Mouse (Mus musculus) B cell, adult 62 days (primary cell): ENCODE results near the gene Grm6. TPM values are rescaled to one million over a fixed set of nuclear protein-coding genes. Genes with fewer than 3 reads are reported as not detected.

Experiments used
- total RNA-seq: library from RNA; stranded (reverse); gene quantifications from 4 replicates; pipeline ENCODE4 v1.2.4, GENCODE M21; 2023

Gene Grm6
- 29.7 to 33.0 TPM (median 31.8 TPM) in 4 replicates for total RNA-seq

DNA sequence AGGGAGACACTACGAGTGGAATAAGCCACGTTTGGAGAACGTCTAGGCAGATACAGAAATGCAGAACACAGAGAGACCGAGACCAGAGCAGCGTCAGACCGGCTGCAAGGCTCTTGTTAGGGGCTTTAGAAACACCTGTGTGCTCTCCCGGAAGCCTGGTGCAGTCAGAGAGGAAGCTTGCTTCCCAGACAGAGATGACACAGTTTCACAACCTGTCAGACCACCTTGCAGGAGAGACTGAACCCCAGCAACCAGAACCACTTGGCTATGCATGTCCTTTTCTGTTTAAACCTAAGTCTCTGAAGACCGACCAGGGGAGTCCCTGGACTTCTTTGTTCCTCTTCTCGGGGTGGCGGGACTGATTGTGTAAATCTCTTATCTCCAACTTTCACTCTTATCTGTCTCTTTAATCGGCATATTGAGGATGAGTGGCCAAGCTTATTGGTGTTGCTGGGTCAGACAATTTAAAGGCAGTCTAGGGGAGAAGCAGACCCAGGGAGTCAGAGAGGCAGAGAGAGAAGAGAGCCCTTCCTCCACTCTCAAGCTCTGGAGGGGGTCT lies at the start of gene Grm6:
TSS of gene Grm6 (plus strand) at position 509 of the 559 bp plus-strand sequence.

DNA sequence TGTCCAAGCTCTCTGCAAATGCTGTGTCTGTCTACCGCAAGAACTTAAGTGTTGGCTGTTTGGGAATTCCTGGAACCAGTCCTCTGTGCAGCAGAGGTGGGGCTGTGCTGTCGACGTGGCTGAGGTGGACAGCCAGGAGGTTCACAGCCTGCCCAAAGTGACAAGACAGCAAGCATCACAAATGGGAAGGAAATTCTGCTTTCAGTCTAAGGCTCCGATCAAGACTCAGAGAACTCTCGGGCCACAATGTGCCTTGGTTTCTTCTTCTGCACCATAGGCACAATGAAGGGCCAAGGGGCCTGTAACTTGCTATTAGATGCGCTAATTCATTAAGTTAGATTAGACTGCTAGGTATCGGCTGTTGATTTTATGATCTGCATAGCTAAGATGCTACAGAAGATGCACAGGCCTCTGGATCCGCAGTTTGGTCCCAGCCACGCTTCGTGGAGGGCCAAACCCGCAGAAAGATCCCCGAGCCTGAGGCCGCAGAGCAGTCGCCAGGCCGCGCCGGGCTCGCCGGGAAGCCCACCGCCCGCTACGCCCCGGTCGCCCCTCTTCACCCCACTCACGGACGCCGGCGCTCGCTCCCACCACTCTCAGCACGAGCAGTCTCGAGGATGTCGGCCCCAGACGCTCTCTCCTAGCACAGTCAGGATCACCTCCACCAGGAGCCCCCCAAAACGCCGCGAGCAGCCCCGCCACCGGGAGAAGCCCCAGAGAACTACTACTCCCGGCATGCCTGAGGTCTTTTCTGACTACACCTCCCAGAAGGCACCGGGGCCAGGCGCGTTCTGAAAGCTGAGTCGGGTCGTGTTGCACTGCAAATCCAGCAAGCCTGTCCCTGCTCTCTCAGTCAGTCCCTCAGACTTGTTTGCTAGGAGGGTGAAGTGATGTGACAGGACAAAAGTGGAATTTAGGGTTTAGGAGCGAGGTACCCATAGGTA lies 23.2 kb upstream of the Grm6 start, which contains the start of gene Zfp354c:
TSS of gene Zfp354c (minus strand) at position 715 of the 944 bp plus-strand sequence.

DNA sequence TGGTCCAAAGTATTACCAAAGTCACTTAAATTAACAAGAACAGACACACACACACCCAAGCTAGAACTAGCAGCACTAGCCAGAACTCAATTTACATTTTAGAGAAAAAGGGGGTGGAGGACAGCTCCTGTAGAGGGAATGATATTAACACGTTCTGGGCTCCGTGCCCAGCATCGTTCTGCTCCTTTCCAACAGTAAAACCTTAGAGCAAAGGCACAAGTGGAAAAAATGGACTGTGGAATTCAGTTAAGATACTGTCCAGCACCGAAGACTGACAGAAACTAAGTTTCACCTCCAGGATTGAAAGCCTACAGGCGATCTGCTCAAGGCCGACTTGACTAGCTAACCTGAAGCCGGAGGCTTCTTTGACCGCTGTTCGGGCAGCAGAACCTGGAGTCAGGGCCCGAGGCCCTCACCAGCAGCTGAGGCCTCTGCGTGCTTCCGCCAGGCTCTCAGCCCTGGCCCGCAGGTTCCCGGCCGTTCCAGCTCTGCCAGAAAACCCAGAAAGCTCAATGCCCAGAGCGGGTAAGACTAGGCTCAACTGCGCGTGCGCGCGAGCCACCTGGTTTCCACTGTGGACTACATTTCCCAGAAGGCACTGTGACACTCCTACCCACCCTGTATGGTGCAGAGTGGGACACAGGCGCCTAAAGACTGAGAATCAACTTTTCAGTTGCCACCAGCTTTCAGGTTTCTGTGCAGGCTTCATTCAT lies 9.3 kb upstream of the Grm6 start, which contains the start of gene Zfp879:
TSS of gene Zfp879 (minus strand) at position 530 of the 713 bp plus-strand sequence.

DNA sequence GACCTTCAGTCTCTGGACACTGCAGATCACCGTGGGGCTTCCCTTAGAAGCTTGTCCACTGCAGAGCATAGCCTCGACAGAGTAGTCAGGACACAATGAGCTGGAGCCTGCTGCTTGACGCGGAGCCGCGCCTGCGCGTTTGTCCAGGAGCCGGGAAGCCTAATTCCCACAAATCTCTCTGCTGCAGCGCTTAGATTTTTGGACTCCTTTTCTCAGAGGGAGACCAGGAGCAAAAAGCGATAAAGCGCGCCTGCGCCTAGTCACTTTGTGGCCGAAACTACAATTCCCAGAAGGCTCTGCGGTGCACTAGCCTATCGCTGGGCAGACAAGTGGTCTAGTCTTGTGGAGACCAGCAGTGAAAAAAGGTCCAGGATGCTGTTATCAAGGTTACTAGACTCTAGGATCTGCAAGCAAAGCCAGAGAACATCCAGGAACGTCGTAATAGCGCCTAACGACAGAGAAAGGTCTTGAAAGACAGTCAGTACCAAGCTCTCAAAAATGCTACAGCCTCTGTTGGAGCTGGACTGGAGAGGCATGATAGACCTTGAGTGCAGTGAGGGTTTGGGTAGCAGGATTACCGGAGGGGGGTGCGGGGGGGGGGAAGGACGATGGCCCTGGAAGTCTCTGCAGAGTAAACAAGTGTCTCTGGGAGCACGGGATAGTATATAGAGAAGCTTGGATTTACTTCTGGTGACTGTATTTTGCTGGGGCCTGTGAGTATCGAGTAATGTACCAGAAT lies 37.1 kb downstream of the Grm6 start, which contains the start of gene Zfp454:
TSS of gene Zfp454 (minus strand) at position 262 of the 739 bp plus-strand sequence.

Other genes with a start within 250 kb of the Grm6 start
- not detected in 4 replicates for gene Adamts2, start 248.6 kb upstream of the Grm6 start, total RNA-seq
- 4.7 to 8.7 TPM (median 7.0 TPM) in 4 replicates for gene Zfp354c, start 23.0 kb upstream of the Grm6 start, total RNA-seq
- gene Zfp879, start 9.1 kb upstream of the Grm6 start, total RNA-seq: not detected in 4 replicates
- gene Zfp454, start 37.0 kb downstream of the Grm6 start, total RNA-seq: 0.30 to 0.53 TPM (median 0.44 TPM) in 4 replicates
- 2.1 to 3.1 TPM (median 2.9 TPM) in 4 replicates for gene Zfp2, start 65.5 kb downstream of the Grm6 start, total RNA-seq
- gene Zfp354b, start 80.9 kb downstream of the Grm6 start, total RNA-seq: 0.32 to 0.63 TPM (median 0.43 TPM) in 3 of 4 replicates, not detected in the other
- not detected in 4 replicates for gene 4933414I15Rik, start 93.1 kb downstream of the Grm6 start, total RNA-seq
- not detected in 4 replicates for gene Prop1, start 103.1 kb downstream of the Grm6 start, total RNA-seq
- gene Olfr1378, start 115.8 kb downstream of the Grm6 start, total RNA-seq: not detected in 4 replicates
- not detected in 4 replicates for gene Olfr1377, start 131.3 kb downstream of the Grm6 start, total RNA-seq
- gene Olfr51, start 152.9 kb downstream of the Grm6 start, total RNA-seq: not detected in 4 replicates
- not detected in 4 replicates for gene Olfr54, start 163.6 kb downstream of the Grm6 start, total RNA-seq
- not detected in 4 replicates for gene Olfr1375, start 197.4 kb downstream of the Grm6 start, total RNA-seq
- gene Zfp354a, start 208.6 kb downstream of the Grm6 start, total RNA-seq: not detected in 4 replicates